Mouse (Mus musculus): ENCODE data around the gene Gm29582.
"Not testable (repeated sequence)": the region's sequence is repeated elsewhere in the genome, so short reads cannot be mapped to it uniquely, and the experiment has no call there.

The Gm29582 gene

DNA sequence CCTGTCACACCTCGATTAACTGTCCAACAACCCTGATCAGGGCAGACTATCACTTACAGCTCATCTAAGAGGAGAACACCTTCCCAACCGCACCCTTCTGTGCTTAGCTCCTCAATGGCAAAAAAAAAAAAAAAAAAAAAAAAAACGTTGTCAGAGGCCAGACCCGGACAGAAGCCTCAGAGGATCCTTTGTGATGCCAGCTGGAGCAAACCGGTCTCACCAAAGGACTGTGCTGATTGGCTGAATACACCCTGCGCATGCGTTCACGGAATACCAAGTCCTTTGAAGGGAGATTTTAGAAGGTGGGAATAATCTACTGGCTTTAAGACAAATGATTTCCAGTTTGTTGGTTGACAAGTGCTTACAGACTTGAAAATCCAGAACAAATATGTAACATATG, at the start of gene Gm29582:
Gm29582 (minus strand) TSS at position 101 of the 400 bp plus-strand sequence.
- not testable (repeated sequence) for DNase-seq (ENCODE audit: low spot score in 2 of 2)
